Mouse (Mus musculus) B cell, adult 2 months (primary cell): ENCODE measurements around the gene 4931400O07Rik.

Experiments used
- DNase-seq, 2 experiments: peaks; one replicate each; pipeline ENCODE4 v3.0.0; 2022

Gene 4931400O07Rik

DNA sequence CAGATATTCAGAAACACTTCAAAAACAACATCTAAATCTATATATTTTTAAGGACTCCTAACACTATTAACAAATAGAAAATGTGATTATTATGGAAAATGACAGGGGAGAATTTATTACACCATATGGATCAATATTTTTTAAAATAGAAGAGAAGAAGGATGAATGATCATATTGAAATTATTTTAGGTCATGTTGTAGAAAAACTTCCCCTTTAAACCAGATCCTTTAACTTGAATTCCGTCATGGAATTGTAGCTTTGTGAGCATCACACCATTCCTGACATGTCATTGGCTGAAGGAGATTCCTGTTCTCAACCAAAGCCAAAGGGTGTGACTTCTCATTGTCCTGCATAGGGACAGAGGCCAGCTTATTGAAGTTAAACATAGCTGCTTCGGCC, at the start of gene 4931400O07Rik:
TSS of gene 4931400O07Rik (plus strand) at position 301 of the 400 bp plus-strand sequence.
- DNase-seq, result no peak
